ENCODE assay signal across 20 mouse cellular contexts in the genomic region with DNA sequence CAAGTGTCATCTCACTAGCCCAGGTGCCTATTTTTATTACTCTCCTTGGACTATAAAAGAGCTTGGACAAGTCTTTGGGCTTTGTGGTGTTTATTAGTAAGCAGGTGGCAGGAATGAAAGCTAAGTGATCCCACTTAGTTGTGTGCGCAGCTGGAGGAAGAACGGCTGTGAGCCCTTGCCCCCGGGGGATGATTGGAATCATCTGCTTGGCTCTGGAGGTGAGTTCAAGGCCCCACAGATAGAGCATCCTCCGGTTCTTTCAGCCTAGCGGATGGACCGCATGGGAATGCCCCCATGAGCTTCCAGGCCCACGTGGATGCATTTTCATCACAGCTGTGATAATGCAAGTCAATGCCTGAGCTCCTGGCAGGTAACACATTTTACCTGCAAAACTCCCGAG. TPM values are rescaled to one million over a fixed set of nuclear protein-coding genes. Genes with fewer than 3 reads are reported as not detected.
DNase-seq lines count a peak whose midpoint lies in the region; TF ChIP-seq lines count a peak whose summit lies in the region.
"Had no signal": no experiment of that assay in that cellular context is flagged by ENCODE, and none has a peak within 500 bp of the region (broad histone marks: within the 10 kb centered on the region; RNA-seq: fewer than 3 reads in every experiment).

No protein-coding gene starts in this region.

- TF ChIP-seq POLR2A in ES-Bruce4 (IDR thresholded peaks at IDR 0.05; ENCODE audit: insufficient read depth, low read length), result no peak
- no peak for TF ChIP-seq POLR2A in small intestine, adult 2 months (IDR thresholded peaks at IDR 0.05; ENCODE audit: low read depth, low read length)

- no peaks in the 10 kb centered on the region for H3K4me1 ChIP-seq in ES-Bruce4 (ENCODE audit: control insufficient read depth, insufficient read depth, low read length)
- peaks cover 39% of the 10 kb centered on the region for H3K4me1 ChIP-seq in small intestine, adult 2 months (ENCODE audit: control insufficient read depth, insufficient read depth, insufficient read length, low read length)

- WGBS in small intestine, adult 2 months, result 35% methylated on average over 8 of the region's 8 CpGs

- DNase-seq in heart, adult 11 months, result peak; percentile 80
- no peak for DNase-seq in heart, adult 8-10 months (ENCODE audit: low spot score)
- DNase-seq in WW6 (ENCODE audit: low read depth, low spot score), result peak; percentile 14
- no peak for DNase-seq in lung, postnatal 25 days (ENCODE audit: low spot score)
- DNase-seq in B cell, adult 2 months, result no peak
- DNase-seq: adrenal gland, postnatal 10 days; adrenal gland, postnatal 36 days; cerebellum, adult 18-20 months; cerebellum, adult 9-11 months; cerebellum, postnatal 25 days; forebrain, postnatal 0 days; gastrocnemius, postnatal 25 days; heart, adult 2 months had no signal

- no peaks in the 10 kb centered on the region for H3K27me3 ChIP-seq in ES-Bruce4 (ENCODE audit: control insufficient read depth, insufficient read depth, low read length, poor library complexity, severe bottlenecking)
- no peaks in the 10 kb centered on the region for H3K27me3 ChIP-seq in small intestine, adult 2 months (ENCODE audit: control insufficient read depth, insufficient read depth, low read length)
- H3K27me3 ChIP-seq: CH12.LX; embryonic facial prominence, embryonic 12.5 days; embryonic facial prominence, embryonic 15.5 days; hindbrain, embryonic 12.5 days; hindbrain, embryonic 15.5 days had no signal

- no peak overlapping the region for H3K9ac ChIP-seq in ES-Bruce4 (ENCODE audit: low read depth, poor library complexity, severe bottlenecking)
- H3K9ac ChIP-seq: embryonic facial prominence, embryonic 12.5 days; embryonic facial prominence, embryonic 15.5 days; forebrain, postnatal 0 days; hindbrain, embryonic 12.5 days; hindbrain, embryonic 15.5 days had no signal

- H3K4me3 ChIP-seq in ES-Bruce4 (ENCODE audit: low read depth, low read length), result no peak overlapping the region
- no peak overlapping the region for H3K4me3 ChIP-seq in small intestine, adult 2 months (ENCODE audit: low read depth, low read length)
- H3K4me3 ChIP-seq: embryonic facial prominence, embryonic 12.5 days; embryonic facial prominence, embryonic 15.5 days; heart, adult 2 months; hindbrain, embryonic 12.5 days; hindbrain, embryonic 15.5 days had no signal

- peak; percentile 49; the same call in 1 of the 2 replicates for TF ChIP-seq EP300 in ES-Bruce4 (IDR thresholded peaks at IDR 0.05; ENCODE audit: insufficient read depth, low read depth, low read length)

- no peak overlapping the region for H3K27ac ChIP-seq in ES-Bruce4 (ENCODE audit: insufficient read depth, low read length)
- H3K27ac ChIP-seq in small intestine, adult 2 months (ENCODE audit: insufficient read depth, low read depth, low read length), result peak overlapping the region; percentile 48; the same call in 1 of the 2 replicates
- H3K27ac ChIP-seq: embryonic facial prominence, embryonic 12.5 days; embryonic facial prominence, embryonic 15.5 days; heart, adult 2 months; hindbrain, embryonic 12.5 days; hindbrain, embryonic 15.5 days had no signal

- H3K36me3 ChIP-seq in ES-Bruce4 (ENCODE audit: control insufficient read depth, insufficient read depth, low read length, poor library complexity, severe bottlenecking), result no peaks in the 10 kb centered on the region
- H3K36me3 ChIP-seq in small intestine, adult 2 months (ENCODE audit: control insufficient read depth, insufficient read depth, low read length), result no peaks in the 10 kb centered on the region
- H3K36me3 ChIP-seq: embryonic facial prominence, embryonic 12.5 days; hindbrain, embryonic 12.5 days; hindbrain, embryonic 15.5 days had no signal

- TF ChIP-seq CTCF in ES-Bruce4 (IDR thresholded peaks at IDR 0.05; ENCODE audit: low read depth, low read length), result no peak
- no peak for TF ChIP-seq CTCF in small intestine, adult 2 months (IDR thresholded peaks at IDR 0.05; ENCODE audit: extremely low read depth, insufficient read length, insufficient replicate concordance, low read depth, low read length)

- H3K9me3 ChIP-seq in ES-Bruce4 (replicated peaks; ENCODE audit: control insufficient read depth, insufficient read depth, low read length, poor library complexity, severe bottlenecking), result no peaks in the 10 kb centered on the region
- H3K9me3 ChIP-seq: embryonic facial prominence, embryonic 12.5 days; embryonic facial prominence, embryonic 15.5 days; hindbrain, embryonic 12.5 days; hindbrain, embryonic 15.5 days had no signal

RNA-seq across cellular contexts. Expression of a gene that starts 31.6 kb away (rescaled TPM):
- total RNA-seq in heart, adult 8-10 months (2022), result 10 to 100 TPM; 11.8 to 15.5 (median 15.1) TPM
- 9.9 and 11.5 TPM in 2 replicates for polyA plus RNA-seq in ES-Bruce4 (2011; ENCODE audit: insufficient read depth, insufficient read length, low read depth, missing spikeins)
- 6.0 and 11.4 TPM in 2 replicates for polyA plus RNA-seq in small intestine, adult 2 months (2012; rRNA removed)

Comparison
In these comparisons a context has a peak if more than half of its experiments do, and no peak if none do; other contexts are left out.
1. DNase-seq: peak in heart, adult 11 months (single experiment) and WW6 (single experiment); none in heart, adult 8-10 months (single experiment), lung, postnatal 25 days (single experiment) and B cell, adult 2 months (0 of 2).